Mouse (Mus musculus): Measurements from ENCODE around the gene Abhd14b. TPM values are rescaled to one million over a fixed set of nuclear protein-coding genes. Genes with fewer than 3 reads are reported as not detected.

The Abhd14b gene
- polyA plus RNA-seq, 1 experiment from 2014 or later, result 11.0 TPM

GRCm38 (mm10) chr9:106448498-106449031 lies 1.3 kb downstream of the Abhd14b start:
- no peaks in the 10 kb centered on the region for H3K27me3 ChIP-seq (ENCODE audit: insufficient read depth, low read length)
- H3K27ac ChIP-seq (ENCODE audit: low read depth), result peak overlapping the region; percentile 69; the same call in 1 of the 2 replicates
- peak overlapping the region; percentile 89 for H3K4me2 ChIP-seq
- under 1% methylated on average over 23 of the region's 23 CpGs for WGBS
- peak overlapping the region; percentile 54 for H3K4me3 ChIP-seq (ENCODE audit: low read depth, low read length)
- TF ChIP-seq CTCF (IDR thresholded peaks at IDR 0.05; ENCODE audit: low read depth), result peak; percentile 80
- ATAC-seq (ENCODE audit: insufficient read depth) (peak; percentile 48), DNase-seq (peak; percentile 86)
- 0 out of 2 replicates have a peak, but pooled peaks cover under 1% of the 10 kb centered on the region for H3K36me3 ChIP-seq (ENCODE audit: insufficient read depth)
- H3K9me3 ChIP-seq (ENCODE audit: low read depth, low read length), result no peaks in the 10 kb centered on the region
- peak overlapping the region; percentile 50 for H3K9ac ChIP-seq
- H3K4me1 ChIP-seq (ENCODE audit: insufficient read depth), result peaks cover 37% of the 10 kb centered on the region

GRCm38 (mm10) chr9:106449947-106450346 lies 2.7 kb downstream of the Abhd14b start:
- DNase-seq, result no peak
- no peak overlapping the region for H3K27ac ChIP-seq (ENCODE audit: low read depth)
- H3K4me3 ChIP-seq (ENCODE audit: low read depth, low read length), result no peak overlapping the region
- H3K27me3 ChIP-seq (ENCODE audit: insufficient read depth, low read length), result no peaks in the 10 kb centered on the region
- ATAC-seq (ENCODE audit: insufficient read depth), result no peak
- H3K9me3 ChIP-seq (ENCODE audit: low read depth, low read length), result no peaks in the 10 kb centered on the region
- 90% methylated on average over 8 of the region's 8 CpGs for WGBS
- no peak for TF ChIP-seq CTCF (IDR thresholded peaks at IDR 0.05; ENCODE audit: low read depth)
- H3K36me3 ChIP-seq (ENCODE audit: insufficient read depth), result no peaks in the 10 kb centered on the region
- no peak overlapping the region for H3K9ac ChIP-seq
- H3K4me2 ChIP-seq, result peak overlapping the region; percentile 41; the same call in 1 of the 2 replicates
- peaks cover 40% of the 10 kb centered on the region for H3K4me1 ChIP-seq (ENCODE audit: insufficient read depth)

GRCm38 (mm10) chr9:106450661-106451060 lies 3.4 kb downstream of the Abhd14b start:
- Histone ChIP-seq H3K9me3 (ENCODE audit: low read depth, low read length) (no peaks in the 10 kb centered on the region), H3K36me3 (ENCODE audit: insufficient read depth) (no peaks in the 10 kb centered on the region), H3K4me1 (ENCODE audit: insufficient read depth) (peaks cover 44% of the 10 kb centered on the region), H3K27ac (ENCODE audit: low read depth) (peak overlapping the region; percentile 69), H3K4me3 (ENCODE audit: low read depth, low read length) (no peak overlapping the region), H3K27me3 (ENCODE audit: insufficient read depth, low read length) (no peaks in the 10 kb centered on the region), H3K9ac (peak overlapping the region; percentile 26), H3K4me2 (peak overlapping the region; percentile 41; the same call in 1 of the 2 replicates)
- DNase-seq, result peak; percentile 88
- ATAC-seq (ENCODE audit: insufficient read depth), result no peak
- no peak for TF ChIP-seq CTCF (IDR thresholded peaks at IDR 0.05; ENCODE audit: low read depth)
- WGBS, result 2% methylated on average over 9 of the region's 9 CpGs

GRCm38 (mm10) chr9:106451298-106451697 lies 4.0 kb downstream of the Abhd14b start:
- Histone ChIP-seq H3K27ac (ENCODE audit: low read depth) (0 out of 2 replicates have a peak overlapping the region, but pooled peaks have one; percentile 42), H3K4me2 (peak overlapping the region; percentile 41; the same call in 1 of the 2 replicates), H3K4me3 (ENCODE audit: low read depth, low read length) (no peak overlapping the region), H3K4me1 (ENCODE audit: insufficient read depth) (peaks cover 51% of the 10 kb centered on the region), H3K36me3 (ENCODE audit: insufficient read depth) (no peaks in the 10 kb centered on the region), H3K9ac (no peak overlapping the region), H3K27me3 (ENCODE audit: insufficient read depth, low read length) (no peaks in the 10 kb centered on the region), H3K9me3 (ENCODE audit: low read depth, low read length) (no peaks in the 10 kb centered on the region)
- DNase-seq, result no peak
- no peak for ATAC-seq (ENCODE audit: insufficient read depth)
- WGBS, result 58% methylated on average over 11 of the region's 11 CpGs
- TF ChIP-seq CTCF (IDR thresholded peaks at IDR 0.05; ENCODE audit: low read depth), result no peak

GRCm38 (mm10) chr9:106451899-106452298 lies 4.6 kb downstream of the Abhd14b start:
- ATAC-seq (ENCODE audit: insufficient read depth), result no peak
- TF ChIP-seq CTCF (IDR thresholded peaks at IDR 0.05; ENCODE audit: low read depth), result no peak
- no peak overlapping the region for H3K9ac ChIP-seq
- H3K9me3 ChIP-seq (ENCODE audit: low read depth, low read length), result no peaks in the 10 kb centered on the region
- 17% methylated on average over 2 of the region's 2 CpGs for WGBS
- H3K27me3 ChIP-seq (ENCODE audit: insufficient read depth, low read length), result no peaks in the 10 kb centered on the region
- DNase-seq, result no peak
- H3K4me3 ChIP-seq (ENCODE audit: low read depth, low read length), result no peak overlapping the region
- no peak overlapping the region for H3K27ac ChIP-seq (ENCODE audit: low read depth)
- H3K4me2 ChIP-seq, result no peak overlapping the region
- peaks cover 53% of the 10 kb centered on the region for H3K4me1 ChIP-seq (ENCODE audit: insufficient read depth)
- no peaks in the 10 kb centered on the region for H3K36me3 ChIP-seq (ENCODE audit: insufficient read depth)

- Histone ChIP-seq H3K27ac (ENCODE audit: low read depth) (0 out of 2 replicates have a peak overlapping the region, but pooled peaks have one; percentile 92), H3K4me1 (ENCODE audit: insufficient read depth) (peaks cover 57% of the 10 kb centered on the region), H3K9ac (no peak overlapping the region), H3K4me2 (peak overlapping the region; percentile 97), H3K9me3 (ENCODE audit: low read depth, low read length) (no peaks in the 10 kb centered on the region), H3K4me3 (ENCODE audit: low read depth, low read length) (peak overlapping the region; percentile 69; the same call in 1 of the 2 replicates), H3K27me3 (ENCODE audit: insufficient read depth, low read length) (no peaks in the 10 kb centered on the region), H3K36me3 (ENCODE audit: insufficient read depth) (no peaks in the 10 kb centered on the region)
- no peak for TF ChIP-seq CTCF (IDR thresholded peaks at IDR 0.05; ENCODE audit: low read depth)
- ATAC-seq (ENCODE audit: insufficient read depth), result no peak
- no peak for DNase-seq
- WGBS, result 31% methylated on average over 6 of the region's 6 CpGs
Measured at GRCm38 (mm10) chr9:106452351-106452750, 5.1 kb downstream of the Abhd14b start.

- peaks cover 55% of the 10 kb centered on the region for H3K4me1 ChIP-seq (ENCODE audit: insufficient read depth)
- H3K9ac ChIP-seq, result peak overlapping the region; percentile 73
- DNase-seq, result no peak
- peak overlapping the region; percentile 69 for H3K4me3 ChIP-seq (ENCODE audit: low read depth, low read length)
- ATAC-seq (ENCODE audit: insufficient read depth), result no peak
- no peak for TF ChIP-seq CTCF (IDR thresholded peaks at IDR 0.05; ENCODE audit: low read depth)
- H3K9me3 ChIP-seq (ENCODE audit: low read depth, low read length), result no peaks in the 10 kb centered on the region
- 0% methylated on average over 7 of the region's 7 CpGs for WGBS
- no peaks in the 10 kb centered on the region for H3K27me3 ChIP-seq (ENCODE audit: insufficient read depth, low read length)
- peak overlapping the region; percentile 97 for H3K4me2 ChIP-seq
- H3K27ac ChIP-seq (ENCODE audit: low read depth), result peak overlapping the region; percentile 92
- no peaks in the 10 kb centered on the region for H3K36me3 ChIP-seq (ENCODE audit: insufficient read depth)
Measured at GRCm38 (mm10) chr9:106452821-106453220, 5.6 kb downstream of the Abhd14b start.
